Mouse (Mus musculus): ENCODE data around the gene Tgfb2. TPM values are rescaled to one million over a fixed set of nuclear protein-coding genes. Genes with fewer than 3 reads are reported as not detected.

The Tgfb2 gene
- total RNA-seq (2018; cell fraction: chromatin; rRNA removed): 1 to 10 TPM in 3 of 26 experiments, under 1 TPM in 14, not detected in 9; 0.13 to 3.0 (median 0.21) TPM
- total RNA-seq (2018; cell fraction: cytosol; rRNA removed): under 1 TPM in 10 of 26 experiments, not detected in 16; under 0.01 to 0.44 (median 0.04) TPM
- 1 to 10 TPM in 4 of 26 experiments, under 1 TPM in 13, not detected in 9; 0.13 to 2.5 (median 0.21) TPM for total RNA-seq (2018; cell fraction: nucleus; rRNA removed)
- 0.04 to 0.20 TPM in 2 of 3 replicates, not detected in the other for polyA plus RNA-seq (2018)

DNA sequence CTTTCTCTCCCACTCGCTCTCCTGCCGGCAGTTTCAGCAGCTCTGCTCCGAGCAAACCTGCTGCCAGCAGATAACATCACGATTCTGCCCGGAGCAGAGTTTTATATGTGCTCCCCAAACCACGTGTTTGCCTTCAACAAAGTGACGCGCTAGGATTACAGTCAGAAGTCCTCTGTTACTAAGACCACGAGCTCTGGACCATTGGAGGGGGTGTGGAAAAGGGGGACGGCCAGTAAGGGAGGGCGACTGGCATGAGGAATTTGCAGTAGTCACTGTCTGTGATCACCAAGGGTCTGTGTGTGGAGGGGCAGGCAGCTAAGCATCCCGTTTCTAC lies at the start of gene Tgfb2:
Gene Tgfb2, minus strand, starts transcription at position 75 of the 334 bp plus-strand sequence.
- H3K27ac ChIP-seq: no peak within 1 kb of the TSS
- H3K79me2 ChIP-seq (ENCODE audit: inconsistent target): no peaks in the 10 kb centered on the region
- 4% methylated on average over 12 of the region's 12 CpGs for WGBS (ENCODE audit: missing documents)
- peak within 1 kb of the TSS; percentile 1; the same call in 1 of the 2 replicates for H3K4me3 ChIP-seq (ENCODE audit: inconsistent target)
- H3K36me3 ChIP-seq (ENCODE audit: inconsistent target): no peaks in the 10 kb centered on the region

DNA sequence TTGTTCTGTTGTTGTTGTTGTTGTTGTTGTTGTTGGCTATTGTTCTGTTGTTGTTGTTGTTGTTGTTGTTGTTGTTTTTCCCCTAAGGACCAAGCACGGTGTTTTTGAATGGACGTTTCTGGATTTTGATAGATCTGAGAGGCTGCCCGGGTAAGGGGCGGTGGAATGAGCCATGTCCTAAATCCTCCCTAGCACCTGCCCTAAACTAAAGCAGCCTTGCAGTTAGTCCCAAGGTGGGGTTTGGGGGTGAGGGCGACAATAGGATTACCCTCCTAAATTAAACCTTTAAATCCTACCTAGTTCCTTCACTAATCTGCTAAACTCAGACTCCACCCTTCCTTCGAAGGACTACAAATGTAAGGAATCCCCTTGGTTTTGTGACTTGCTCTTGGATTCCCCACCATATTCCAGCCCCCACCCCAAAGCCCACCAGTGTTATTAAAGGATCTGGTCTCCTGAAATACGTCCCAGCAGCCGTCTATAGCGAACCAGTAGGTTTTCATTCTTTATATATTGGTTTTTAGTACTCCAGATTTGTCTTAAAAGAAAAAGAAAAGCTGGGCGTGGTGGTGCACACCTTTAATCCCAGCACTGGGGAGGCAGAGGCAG lies 44.0 kb upstream of the Tgfb2 start:
- Histone ChIP-seq H3K4me3 (ENCODE audit: inconsistent target) (peak overlapping the region; percentile 89), H3K27ac (peak overlapping the region; percentile 57), H3K36me3 (ENCODE audit: inconsistent target) (no peaks in the 10 kb centered on the region), H3K79me2 (ENCODE audit: inconsistent target) (peaks cover 42% of the 10 kb centered on the region)
- WGBS (ENCODE audit: missing documents): 41% methylated on average over 9 of the region's 10 CpGs

DNA sequence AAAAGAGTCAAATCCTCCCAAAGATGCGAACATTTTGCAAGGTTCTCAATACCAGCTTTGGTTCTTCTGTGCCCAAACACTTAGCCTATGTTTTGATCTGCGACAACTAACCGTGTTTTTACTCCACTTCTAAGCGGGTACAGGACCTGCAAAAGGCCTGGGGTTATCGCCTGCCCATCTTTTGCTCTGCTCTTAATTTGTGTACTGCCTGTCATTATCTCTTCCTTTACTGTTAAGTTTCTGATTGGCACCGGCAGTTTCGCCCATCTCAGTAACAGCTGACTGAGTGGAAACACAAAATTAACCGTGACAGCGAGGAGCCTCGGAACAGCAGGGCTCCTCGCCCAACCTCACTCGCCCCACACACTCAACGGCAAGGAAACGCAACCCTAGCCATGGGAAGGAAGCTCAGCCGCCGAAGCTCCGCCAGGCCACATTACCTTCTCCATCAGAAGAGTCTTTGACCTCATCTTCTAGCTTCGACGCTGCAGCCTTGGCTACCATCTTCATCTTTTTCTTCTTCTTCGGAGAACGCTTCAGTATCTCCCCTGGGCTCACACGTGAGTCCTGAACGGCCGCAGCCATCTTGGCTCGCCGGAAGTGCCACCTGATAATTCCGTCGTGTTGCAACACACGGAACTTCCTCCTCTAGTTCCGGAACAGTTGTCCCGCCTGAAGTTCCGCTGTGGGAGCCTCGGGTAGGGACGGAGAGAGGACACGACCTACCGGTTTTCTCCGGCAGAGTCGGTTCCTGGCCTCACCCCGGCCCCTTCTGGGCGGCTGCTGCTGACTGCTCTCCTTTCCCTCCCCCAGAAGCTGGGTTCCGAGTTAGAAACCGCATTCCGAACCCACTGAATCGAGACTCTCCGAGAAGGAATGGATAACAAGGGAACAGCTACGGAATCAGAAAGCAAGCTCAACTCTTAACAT lies 43.2 kb upstream of the Tgfb2 start, which contains the start of gene Rrp15:
Gene Rrp15, minus strand, starts transcription at position 635 of the 930 bp plus-strand sequence.
- no peaks in the 10 kb centered on the region for H3K36me3 ChIP-seq (ENCODE audit: inconsistent target)
- under 1% methylated on average over 46 of the region's 46 CpGs for WGBS (ENCODE audit: missing documents)
- peak within 1 kb of the TSS; percentile 57 for H3K27ac ChIP-seq
- peak within 1 kb of the TSS; percentile 89 for H3K4me3 ChIP-seq (ENCODE audit: inconsistent target)
- peaks cover 50% of the 10 kb centered on the region for H3K79me2 ChIP-seq (ENCODE audit: inconsistent target)

- WGBS (ENCODE audit: missing documents): 91% methylated on average over 7 of the region's 7 CpGs
- peaks cover 13% of the 10 kb centered on the region; the same call in 1 of the 2 replicates for H3K36me3 ChIP-seq (ENCODE audit: inconsistent target)
- H3K4me3 ChIP-seq (ENCODE audit: inconsistent target): no peak overlapping the region
- H3K79me2 ChIP-seq (ENCODE audit: inconsistent target): peaks cover 45% of the 10 kb centered on the region
- H3K27ac ChIP-seq: no peak overlapping the region
Observed at GRCm38 (mm10) chr1:186739828-186740227, 34.0 kb upstream of the Tgfb2 start.

DNA sequence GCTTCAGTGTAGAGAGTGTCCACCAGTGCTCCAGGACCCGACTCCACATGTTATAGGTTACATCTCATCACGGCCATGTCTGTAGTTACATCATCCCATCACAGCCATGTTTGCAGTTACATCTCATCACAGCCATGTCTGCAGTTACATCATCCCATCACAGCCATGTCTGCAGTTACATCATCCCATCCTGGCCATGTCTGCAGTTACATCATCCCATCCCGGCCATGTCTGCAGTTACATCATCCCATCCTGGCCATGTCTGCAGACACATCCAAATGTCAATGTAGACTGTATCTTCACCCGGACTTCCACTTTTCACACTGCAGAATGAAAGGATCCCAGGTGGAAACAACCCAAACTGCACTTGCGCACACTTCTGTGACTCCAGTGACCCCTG lies 29.7 kb upstream of the Tgfb2 start:
- Histone ChIP-seq H3K79me2 (ENCODE audit: inconsistent target) (peaks cover 2% of the 10 kb centered on the region; the same call in 1 of the 2 replicates), H3K4me3 (ENCODE audit: inconsistent target) (no peak overlapping the region), H3K27ac (no peak overlapping the region), H3K36me3 (ENCODE audit: inconsistent target) (peaks cover 13% of the 10 kb centered on the region; the same call in 1 of the 2 replicates)
- WGBS (ENCODE audit: missing documents): 88% methylated on average over 5 of the region's 5 CpGs

- Histone ChIP-seq H3K27ac (no peak overlapping the region), H3K4me3 (ENCODE audit: inconsistent target) (no peak overlapping the region), H3K79me2 (ENCODE audit: inconsistent target) (no peaks in the 10 kb centered on the region), H3K36me3 (ENCODE audit: inconsistent target) (no peaks in the 10 kb centered on the region)
- WGBS (ENCODE audit: missing documents): 95% methylated on average over 8 of the region's 8 CpGs
Observed at GRCm38 (mm10) chr1:186733052-186733451, 27.3 kb upstream of the Tgfb2 start.

DNA sequence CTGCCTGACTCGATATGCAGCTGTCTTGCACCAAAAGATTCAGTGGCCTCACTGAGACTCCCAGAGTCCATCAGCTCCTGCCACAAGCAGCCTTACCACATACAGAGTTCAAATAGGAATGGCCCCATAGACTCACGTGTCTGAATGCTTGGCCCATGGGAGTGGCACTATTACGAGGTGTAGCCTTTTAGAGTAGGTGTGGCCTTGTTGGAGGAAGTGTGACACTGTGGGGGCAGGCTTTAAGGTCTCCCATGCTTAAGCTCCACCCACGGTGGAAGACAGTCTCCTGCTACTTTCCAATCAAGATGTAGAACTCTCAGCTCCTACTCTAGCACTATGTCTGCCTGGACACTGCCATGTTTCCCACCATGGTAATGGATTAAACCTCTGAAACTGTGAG lies 23.0 kb upstream of the Tgfb2 start:
- Histone ChIP-seq H3K36me3 (ENCODE audit: inconsistent target) (no peaks in the 10 kb centered on the region), H3K27ac (no peak overlapping the region), H3K4me3 (ENCODE audit: inconsistent target) (no peak overlapping the region), H3K79me2 (ENCODE audit: inconsistent target) (no peaks in the 10 kb centered on the region)
- WGBS (ENCODE audit: missing documents): 73% methylated on average over 4 of the region's 4 CpGs

DNA sequence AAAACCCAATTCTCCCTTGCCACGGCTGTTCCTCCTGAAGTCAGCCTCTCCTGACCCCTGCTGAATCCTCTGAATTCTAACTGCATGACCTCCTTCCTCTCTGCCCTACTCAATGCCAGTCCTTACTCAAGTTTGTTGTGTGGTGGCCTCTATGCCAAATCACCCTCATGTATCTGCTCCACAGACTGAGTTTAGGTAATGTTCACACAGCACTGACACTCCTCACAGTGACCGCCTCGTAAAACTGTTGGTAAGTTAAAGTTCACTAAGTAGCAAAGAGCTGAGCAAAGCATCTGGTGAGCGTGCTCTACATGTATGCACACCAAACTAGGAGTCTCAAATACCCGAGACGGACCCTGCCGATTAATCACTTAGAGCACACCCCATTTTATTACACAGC lies 20.3 kb upstream of the Tgfb2 start:
- no peaks in the 10 kb centered on the region for H3K36me3 ChIP-seq (ENCODE audit: inconsistent target)
- no peak overlapping the region for H3K4me3 ChIP-seq (ENCODE audit: inconsistent target)
- H3K27ac ChIP-seq: no peak overlapping the region
- WGBS (ENCODE audit: missing documents): 100% methylated on average over 7 of the region's 7 CpGs
- no peaks in the 10 kb centered on the region for H3K79me2 ChIP-seq (ENCODE audit: inconsistent target)

DNA sequence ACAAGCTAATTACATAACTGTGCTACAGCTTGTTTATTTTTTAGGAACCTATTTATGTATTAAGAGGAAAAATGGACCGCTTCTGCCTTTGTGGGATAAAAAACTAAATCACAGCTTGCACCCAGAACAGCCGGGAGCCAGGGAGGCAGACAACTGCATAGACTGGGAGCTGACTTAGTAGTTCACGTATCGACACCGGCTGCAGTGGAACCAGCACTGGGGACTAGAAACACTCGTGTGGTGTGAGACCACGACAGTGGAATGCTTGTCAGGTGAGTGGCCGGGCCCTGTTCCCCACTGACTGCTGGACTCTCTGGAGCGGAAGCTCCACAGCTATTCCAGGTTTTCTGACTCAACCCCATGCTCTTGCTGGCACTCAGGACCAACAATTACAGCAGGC lies 16.5 kb upstream of the Tgfb2 start:
- Histone ChIP-seq H3K36me3 (ENCODE audit: inconsistent target) (no peaks in the 10 kb centered on the region; the same call in 1 of the 2 replicates), H3K79me2 (ENCODE audit: inconsistent target) (no peaks in the 10 kb centered on the region), H3K27ac (no peak overlapping the region), H3K4me3 (ENCODE audit: inconsistent target) (no peak overlapping the region)
- WGBS (ENCODE audit: missing documents): 93% methylated on average over 9 of the region's 9 CpGs

DNA sequence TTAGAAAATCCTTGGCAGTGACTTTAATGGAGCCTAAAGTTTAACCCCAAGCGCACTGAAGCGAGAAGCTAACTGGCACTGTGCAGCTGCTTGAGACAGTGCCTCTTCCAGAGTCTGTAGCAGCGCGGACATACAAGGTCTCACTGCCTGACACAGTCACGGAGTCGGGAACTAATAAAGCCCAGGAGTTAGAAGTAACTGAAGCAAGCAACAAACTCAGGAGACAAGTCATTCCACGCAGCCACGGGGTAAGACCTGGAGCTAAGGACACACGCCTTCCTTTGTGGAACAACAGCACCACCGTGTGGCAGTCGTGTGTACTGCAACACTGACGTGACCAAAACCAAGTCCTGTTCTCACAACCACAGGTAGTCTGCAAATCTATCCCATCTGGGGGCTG lies 16.1 kb upstream of the Tgfb2 start:
- H3K4me3 ChIP-seq (ENCODE audit: inconsistent target): no peak overlapping the region
- no peak overlapping the region for H3K27ac ChIP-seq
- H3K36me3 ChIP-seq (ENCODE audit: inconsistent target): no peaks in the 10 kb centered on the region; the same call in 1 of the 2 replicates
- no peaks in the 10 kb centered on the region for H3K79me2 ChIP-seq (ENCODE audit: inconsistent target)
- 38% methylated on average over 12 of the region's 12 CpGs for WGBS (ENCODE audit: missing documents)

GRCm38 (mm10) chr1:186721166-186721565 lies 15.4 kb upstream of the Tgfb2 start:
- 99% methylated on average over 10 of the region's 11 CpGs for WGBS (ENCODE audit: missing documents)

DNA sequence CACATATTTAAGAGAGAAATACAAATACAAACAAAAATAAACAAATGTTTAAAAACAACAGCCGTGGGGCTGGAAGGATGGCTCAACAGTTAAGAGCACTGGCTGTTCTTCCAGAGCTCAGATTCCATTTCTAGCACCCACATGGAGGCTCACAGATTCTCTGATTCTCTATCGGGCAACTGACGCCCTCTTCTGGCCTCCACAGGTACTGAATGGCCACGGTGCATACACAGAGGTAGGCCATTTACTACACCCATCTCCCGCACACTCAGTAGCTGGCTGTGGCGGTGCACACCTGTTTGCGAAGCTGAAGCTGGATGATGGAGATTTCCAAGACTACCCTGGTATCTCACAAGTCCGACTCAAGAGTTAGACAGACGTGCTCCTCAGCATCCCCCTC lies 13.9 kb upstream of the Tgfb2 start:
- Histone ChIP-seq H3K4me3 (ENCODE audit: inconsistent target) (no peak overlapping the region), H3K79me2 (ENCODE audit: inconsistent target) (no peaks in the 10 kb centered on the region), H3K27ac (no peak overlapping the region), H3K36me3 (ENCODE audit: inconsistent target) (no peaks in the 10 kb centered on the region; the same call in 1 of the 2 replicates)
- WGBS (ENCODE audit: missing documents): 87% methylated on average over 9 of the region's 9 CpGs

More at GRCm38 (mm10) chr1:186721166-186721565, 15.4 kb upstream of the Tgfb2 start:
- H3K79me2 ChIP-seq (ENCODE audit: inconsistent target): no peaks in the 10 kb centered on the region
- H3K36me3 ChIP-seq (ENCODE audit: inconsistent target): no peaks in the 10 kb centered on the region; the same call in 1 of the 2 replicates
- H3K4me3 ChIP-seq (ENCODE audit: inconsistent target): no peak overlapping the region
- no peak overlapping the region for H3K27ac ChIP-seq

GRCm38 (mm10) chr1:186718881-186719280 lies 13.1 kb upstream of the Tgfb2 start:
- Histone ChIP-seq H3K4me3 (ENCODE audit: inconsistent target) (no peak overlapping the region), H3K79me2 (ENCODE audit: inconsistent target) (no peaks in the 10 kb centered on the region), H3K27ac (no peak overlapping the region), H3K36me3 (ENCODE audit: inconsistent target) (no peaks in the 10 kb centered on the region; the same call in 1 of the 2 replicates)
- WGBS (ENCODE audit: missing documents): 93% methylated on average over 5 of the region's 5 CpGs

GRCm38 (mm10) chr1:186714980-186715896 lies 9.4 kb upstream of the Tgfb2 start:
- H3K36me3 ChIP-seq (ENCODE audit: inconsistent target): no peaks in the 10 kb centered on the region; the same call in 1 of the 2 replicates
- 92% methylated on average over 17 of the region's 17 CpGs for WGBS (ENCODE audit: missing documents)
- H3K27ac ChIP-seq: no peak overlapping the region
- no peaks in the 10 kb centered on the region for H3K79me2 ChIP-seq (ENCODE audit: inconsistent target)
- no peak overlapping the region for H3K4me3 ChIP-seq (ENCODE audit: inconsistent target)
